Mouse (Mus musculus) limb, embryonic 12.5 days (tissue): ENCODE measurements at regions not wholly inside any gene's neighbourhood (a gene's known extent, or its start where the extent isn't known, plus 50 kb on each side); places are given as distances from the start of the nearest gene placed in this dataset.
A peak's percentile ranks its signal among the peaks of the same experiment; 100 is the strongest.

Experiments used
- ATAC-seq: fragments of 200-750 bp; cut with Nextera tagmentation; 2 replicates; pipeline ENCODE4 v1.8.0; 2017; ENCODE audit warnings: low read depth, moderate TSS enrichment; ENCODE audit not compliant: insufficient number of reproducible peaks, insufficient read depth, low FRiP score, low TSS enrichment
- H3K27ac ChIP-seq: fragments of 300-500 bp; sonication (generic); 2 replicates; pipeline ENCODE4 v1.5.1; 2016; ENCODE audit warnings: mild to moderate bottlenecking, moderate library complexity
- H3K27me3 ChIP-seq: fragments of 300-500 bp; sonication (generic); 2 replicates; pipeline ENCODE4 v1.6.1; 2016; ENCODE audit warnings: mild to moderate bottlenecking, moderate library complexity
- H3K36me3 ChIP-seq: fragments of 300-500 bp; sonication (generic); 2 replicates; pipeline ENCODE4 v1.6.1; 2016; ENCODE audit warnings: mild to moderate bottlenecking, moderate library complexity
- H3K4me1 ChIP-seq: fragments of 300-500 bp; sonication (generic); replicated peaks from 2 replicates; pipeline ENCODE4 v1.6.1; 2016
- H3K4me2 ChIP-seq: fragments of 300-500 bp; sonication (generic); 2 replicates; pipeline ENCODE4 v1.6.1; 2016; ENCODE audit warnings: mild to moderate bottlenecking, moderate library complexity
- H3K4me3 ChIP-seq: fragments of 300-500 bp; sonication (generic); replicated peaks from 2 replicates; pipeline ENCODE4 v1.5.1; 2016; ENCODE audit warnings: mild to moderate bottlenecking
- H3K9ac ChIP-seq: fragments of 300-500 bp; sonication (generic); replicated peaks from 2 replicates; pipeline ENCODE4 v1.6.1; 2016; ENCODE audit warnings: mild to moderate bottlenecking, moderate library complexity
- H3K9me3 ChIP-seq: fragments of 300-500 bp; sonication (generic); 2 replicates; pipeline ENCODE4 v1.6.1; 2016; ENCODE audit warnings: mild to moderate bottlenecking, moderate library complexity
- WGBS: fragments of 180-500 bp; shearing (Covaris S2); methylation state at CpG from one replicate; pipeline ENCODE4 v1.1.7; 2016; 5-methylcytosine and 5-hydroxymethylcytosine counted together

- ATAC-seq: no peak
- Histone ChIP-seq H3K27me3 (peaks cover 36% of the 10 kb centered on the region), H3K27ac (peak overlapping the region; percentile 30; the same call in 1 of the 2 replicates), H3K4me1 (peaks cover 29% of the 10 kb centered on the region), H3K4me2 (no peak overlapping the region), H3K9ac (no peak overlapping the region), H3K4me3 (no peak overlapping the region), H3K36me3 (no peaks in the 10 kb centered on the region), H3K9me3 (no peaks in the 10 kb centered on the region)
- WGBS: 85% methylated on average over 3 of the region's 3 CpGs
Observed at GRCm38 (mm10) chr9:61120531-61120930, 251.6 kb upstream of the Tle3 start.

- no peaks in the 10 kb centered on the region for H3K36me3 ChIP-seq
- no peaks in the 10 kb centered on the region for H3K9me3 ChIP-seq
- WGBS: 33% methylated on average over 10 of the region's 10 CpGs
- no peak for ATAC-seq
- H3K4me3 ChIP-seq: no peak overlapping the region
- H3K27ac ChIP-seq: peak overlapping the region; percentile 30; the same call in 1 of the 2 replicates
- H3K27me3 ChIP-seq: peaks cover 39% of the 10 kb centered on the region
- H3K9ac ChIP-seq: no peak overlapping the region
- peak overlapping the region; percentile 22; the same call in 1 of the 2 replicates for H3K4me2 ChIP-seq
- H3K4me1 ChIP-seq: peaks cover 31% of the 10 kb centered on the region
Observed at GRCm38 (mm10) chr9:61120931-61121391, 251.2 kb upstream of the Tle3 start.

GRCm38 (mm10) chr9:61123431-61123830, 248.7 kb upstream of the Tle3 start:
- ATAC-seq: no peak
- Histone ChIP-seq H3K27me3 (peaks cover 45% of the 10 kb centered on the region), H3K36me3 (no peaks in the 10 kb centered on the region), H3K9me3 (no peaks in the 10 kb centered on the region), H3K9ac (no peak overlapping the region), H3K4me2 (no peak overlapping the region), H3K27ac (no peak overlapping the region), H3K4me1 (peaks cover 29% of the 10 kb centered on the region), H3K4me3 (no peak overlapping the region)

GRCm38 (mm10) chr9:61125769-61126168, 246.4 kb upstream of the Tle3 start:
- H3K4me1 ChIP-seq: peaks cover 23% of the 10 kb centered on the region
- H3K27ac ChIP-seq: no peak overlapping the region
- 51% methylated on average over 7 of the region's 7 CpGs for WGBS

GRCm38 (mm10) chr9:61128077-61128476, 244.1 kb upstream of the Tle3 start:
- no peak overlapping the region for H3K4me2 ChIP-seq
- peaks cover 44% of the 10 kb centered on the region; the same call in 1 of the 2 replicates for H3K27me3 ChIP-seq
- H3K9ac ChIP-seq: no peak overlapping the region
- H3K4me3 ChIP-seq: no peak overlapping the region
- no peak overlapping the region for H3K27ac ChIP-seq
- WGBS: 80% methylated on average over 2 of the region's 2 CpGs
- H3K36me3 ChIP-seq: no peaks in the 10 kb centered on the region
- H3K4me1 ChIP-seq: peaks cover 14% of the 10 kb centered on the region
- no peak for ATAC-seq
- H3K9me3 ChIP-seq: no peaks in the 10 kb centered on the region

More at GRCm38 (mm10) chr9:61125769-61126168, 246.4 kb upstream of the Tle3 start:
- peaks cover 40% of the 10 kb centered on the region; the same call in 1 of the 2 replicates for H3K27me3 ChIP-seq
- no peak overlapping the region for H3K4me2 ChIP-seq
- no peak overlapping the region for H3K9ac ChIP-seq
- no peak for ATAC-seq
- no peaks in the 10 kb centered on the region for H3K36me3 ChIP-seq
- no peak overlapping the region for H3K4me3 ChIP-seq
- no peaks in the 10 kb centered on the region for H3K9me3 ChIP-seq

- 67% methylated on average over 5 of the region's 5 CpGs for WGBS
Observed at GRCm38 (mm10) chr9:61129186-61129585, 243.0 kb upstream of the Tle3 start.

GRCm38 (mm10) chr9:61130877-61131276, 241.3 kb upstream of the Tle3 start:
- no peaks in the 10 kb centered on the region for H3K36me3 ChIP-seq

More at GRCm38 (mm10) chr9:61129186-61129585, 243.0 kb upstream of the Tle3 start:
- H3K36me3 ChIP-seq: no peaks in the 10 kb centered on the region
- no peak for ATAC-seq
- no peak overlapping the region for H3K9ac ChIP-seq
- no peak overlapping the region for H3K4me2 ChIP-seq
- no peak overlapping the region for H3K4me3 ChIP-seq
- no peaks in the 10 kb centered on the region for H3K9me3 ChIP-seq
- H3K27me3 ChIP-seq: peaks cover 38% of the 10 kb centered on the region; the same call in 1 of the 2 replicates
- peaks cover 11% of the 10 kb centered on the region for H3K4me1 ChIP-seq
- no peak overlapping the region for H3K27ac ChIP-seq

GRCm38 (mm10) chr9:61135263-61135882, 236.8 kb upstream of the Tle3 start:
- Histone ChIP-seq H3K4me1 (peaks cover 23% of the 10 kb centered on the region), H3K9ac (no peak overlapping the region), H3K36me3 (no peaks in the 10 kb centered on the region), H3K9me3 (no peaks in the 10 kb centered on the region), H3K4me2 (no peak overlapping the region; the same call in 1 of the 2 replicates), H3K4me3 (no peak overlapping the region), H3K27me3 (peaks cover 15% of the 10 kb centered on the region; the same call in 1 of the 2 replicates), H3K27ac (peak overlapping the region; percentile 73)
- 21% methylated on average over 10 of the region's 10 CpGs for WGBS
- peak; percentile 75; the same call in 1 of the 2 replicates for ATAC-seq

More at GRCm38 (mm10) chr9:61130877-61131276, 241.3 kb upstream of the Tle3 start:
- H3K9ac ChIP-seq: no peak overlapping the region
- no peak overlapping the region for H3K4me3 ChIP-seq
- ATAC-seq: no peak
- 60% methylated on average over 4 of the region's 4 CpGs for WGBS
- no peak overlapping the region for H3K27ac ChIP-seq
- H3K4me1 ChIP-seq: peaks cover 15% of the 10 kb centered on the region
- no peaks in the 10 kb centered on the region for H3K9me3 ChIP-seq
- H3K4me2 ChIP-seq: no peak overlapping the region
- H3K27me3 ChIP-seq: peaks cover 34% of the 10 kb centered on the region; the same call in 1 of the 2 replicates

GRCm38 (mm10) chr9:61135917-61136316, 236.2 kb upstream of the Tle3 start:
- Histone ChIP-seq H3K4me1 (peaks cover 23% of the 10 kb centered on the region), H3K4me3 (no peak overlapping the region), H3K9ac (no peak overlapping the region), H3K4me2 (no peak overlapping the region), H3K27ac (peak overlapping the region; percentile 73), H3K36me3 (no peaks in the 10 kb centered on the region), H3K27me3 (peaks cover 15% of the 10 kb centered on the region; the same call in 1 of the 2 replicates), H3K9me3 (no peaks in the 10 kb centered on the region)
- 0 out of 2 replicates have a peak, but pooled peaks have one; percentile 57 for ATAC-seq
- WGBS: 26% methylated on average over 3 of the region's 3 CpGs

- 54% methylated on average over 11 of the region's 11 CpGs for WGBS
- no peaks in the 10 kb centered on the region for H3K36me3 ChIP-seq
- H3K27me3 ChIP-seq: 0 out of 2 replicates have a peak, but pooled peaks cover 7% of the 10 kb centered on the region
- no peak overlapping the region for H3K9ac ChIP-seq
- H3K9me3 ChIP-seq: no peaks in the 10 kb centered on the region
- no peak overlapping the region for H3K4me2 ChIP-seq
- ATAC-seq: no peak
- H3K4me1 ChIP-seq: peaks cover 23% of the 10 kb centered on the region
- no peak overlapping the region for H3K27ac ChIP-seq
- no peak overlapping the region for H3K4me3 ChIP-seq
Observed at GRCm38 (mm10) chr9:61138741-61139368, 233.3 kb upstream of the Tle3 start.

GRCm38 (mm10) chr9:61143101-61143500, 229.1 kb upstream of the Tle3 start:
- 88% methylated on average over 6 of the region's 6 CpGs for WGBS
- H3K4me1 ChIP-seq: peaks cover 3% of the 10 kb centered on the region; the same call in 1 of the 2 replicates
- H3K9me3 ChIP-seq: no peaks in the 10 kb centered on the region
- no peak overlapping the region for H3K4me2 ChIP-seq
- H3K36me3 ChIP-seq: no peaks in the 10 kb centered on the region
- no peak for ATAC-seq
- no peak overlapping the region for H3K27ac ChIP-seq
- no peak overlapping the region for H3K9ac ChIP-seq
- no peak overlapping the region for H3K4me3 ChIP-seq
- peaks cover 15% of the 10 kb centered on the region; the same call in 1 of the 2 replicates for H3K27me3 ChIP-seq
